Mouse (Mus musculus) heart, adult 18-20 months (tissue): ENCODE measurements around the gene Slc5a11. TPM values are rescaled to one million over a fixed set of nuclear protein-coding genes. Genes with fewer than 3 reads are reported as not detected.

ENCODE experiments used
- DNase-seq, 2 experiments: peaks; one replicate each; pipeline ENCODE4 v3.0.0; 2021 to 2022; ENCODE audit warnings: mixed read lengths in 1 of 2
- total RNA-seq, 2 experiments: library from RNA; stranded (reverse); gene quantifications; 2 replicates each; pipeline ENCODE4 v1.2.3; 2021

Slc5a11 gene
- total RNA-seq, 2 experiments from 2014 or later, result not detected

DNA sequence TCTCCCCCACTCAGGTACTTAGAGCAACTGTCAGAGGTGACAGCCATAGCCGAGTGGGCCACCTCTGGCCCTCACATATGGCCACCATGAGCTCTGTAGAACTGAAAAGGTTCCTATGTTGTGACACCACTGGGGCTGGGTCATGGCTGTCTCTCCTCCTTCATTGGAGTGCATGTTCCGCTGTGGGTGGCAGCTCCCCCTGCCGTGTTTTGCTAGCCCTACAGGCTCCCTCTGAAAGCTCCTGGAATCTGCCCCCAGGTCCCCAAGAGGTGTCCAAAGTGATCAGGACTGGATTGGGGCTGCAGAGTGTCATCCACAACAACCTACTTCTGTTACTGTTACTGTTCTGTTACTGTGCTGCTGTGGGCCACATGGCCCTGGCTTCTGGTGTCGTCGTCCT lies 2.3 kb upstream of the Slc5a11 start:
- DNase-seq, result no peak

DNA sequence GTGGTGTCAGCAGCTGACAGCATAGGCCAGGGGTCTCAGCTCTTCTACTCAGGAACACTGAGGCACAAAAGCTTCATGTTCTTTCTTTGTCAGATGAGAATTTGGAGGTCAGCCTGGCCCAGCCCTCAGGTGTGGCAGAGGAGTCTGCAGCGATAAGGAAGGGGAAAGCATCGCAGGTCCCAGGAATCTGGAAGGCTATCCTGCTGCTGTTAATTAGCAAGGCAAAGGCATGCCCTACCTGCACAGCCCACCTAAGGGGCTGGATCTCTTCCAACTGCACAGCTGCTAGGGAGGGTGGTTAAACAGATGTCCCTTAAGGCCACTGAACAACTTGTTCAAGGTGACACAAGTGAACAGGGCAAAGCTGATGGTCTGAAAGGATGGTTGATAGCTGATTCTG lies 558 bp downstream of the Slc5a11 start:
- DNase-seq, result no peak

- no peak for DNase-seq
Observed at GRCm38 (mm10) chr7:123217448-123218354, 3.1 kb downstream of the Slc5a11 start.

- DNase-seq, result no peak
Observed at GRCm38 (mm10) chr7:123218620-123219019, 4.0 kb downstream of the Slc5a11 start.

DNA sequence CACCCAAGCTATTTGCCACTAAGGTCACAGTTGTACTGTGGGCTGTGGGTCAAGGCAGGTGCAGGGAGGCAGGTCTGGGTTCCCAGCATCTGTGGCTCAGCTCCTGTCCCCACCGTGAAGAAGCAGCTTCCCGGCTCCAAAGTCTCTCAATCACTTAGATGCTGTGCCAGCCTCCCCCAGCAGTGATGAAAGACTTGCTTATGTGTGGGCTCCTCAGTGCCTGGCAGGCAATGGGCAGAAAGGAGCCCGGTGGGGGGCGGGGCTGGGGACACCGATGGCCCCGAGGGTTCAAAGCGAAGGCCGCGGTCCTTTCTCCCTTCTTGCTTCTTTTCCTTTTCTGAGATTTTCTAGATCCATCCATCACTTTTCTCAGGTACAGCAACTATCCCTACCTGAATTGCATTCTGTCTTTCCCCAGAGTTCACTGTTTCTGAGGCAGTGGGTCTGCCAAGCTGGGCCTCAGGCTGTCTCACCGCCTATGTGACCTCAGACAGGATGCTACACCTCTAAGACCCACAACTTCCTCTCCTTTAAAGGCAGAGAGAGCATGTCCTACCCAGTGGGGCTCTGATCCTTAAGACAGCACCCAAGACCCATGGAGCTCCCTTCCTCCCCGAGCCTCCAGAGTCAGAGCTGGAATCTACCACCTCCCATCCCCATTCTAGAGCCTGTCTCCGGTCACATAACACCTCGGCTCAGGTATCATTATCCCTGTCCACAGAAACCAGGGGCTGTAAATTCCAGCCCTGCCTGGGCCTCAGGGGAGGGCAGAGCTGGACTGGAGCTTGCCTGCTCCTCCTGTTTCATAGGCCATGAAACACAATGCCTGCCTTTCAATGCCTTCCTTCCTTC lies 5.4 kb downstream of the Slc5a11 start:
- DNase-seq, result no peak

- DNase-seq, result no peak
Observed at GRCm38 (mm10) chr7:123220633-123220942, 6.0 kb downstream of the Slc5a11 start.

- DNase-seq, result no peak
Observed at GRCm38 (mm10) chr7:123224076-123224475, 9.5 kb downstream of the Slc5a11 start.

- DNase-seq, result no peak
Observed at GRCm38 (mm10) chr7:123225159-123225558, 10.6 kb downstream of the Slc5a11 start.

- DNase-seq, result peak in 1 of 2 experiments; percentile 12
Observed at GRCm38 (mm10) chr7:123235449-123235848, 20.9 kb downstream of the Slc5a11 start.

DNA sequence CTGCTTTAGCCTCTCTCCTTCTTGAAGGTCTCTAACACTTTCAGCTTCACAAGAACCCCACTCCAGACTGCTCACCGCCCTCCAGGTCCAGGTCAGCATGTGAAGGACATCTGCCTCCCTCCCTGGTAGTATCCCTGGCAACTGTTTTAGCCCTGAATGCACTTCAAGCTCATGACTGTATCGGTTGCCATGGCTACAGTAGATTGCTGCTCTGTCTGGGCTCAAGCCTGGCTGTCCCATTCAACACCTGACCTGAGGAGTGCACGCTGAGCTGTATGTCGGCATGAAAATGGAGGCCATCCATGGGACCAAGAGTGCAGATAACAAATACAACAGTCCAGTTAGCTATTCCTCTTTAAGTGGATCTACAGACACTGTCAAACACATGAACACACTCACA lies 24.0 kb downstream of the Slc5a11 start:
- DNase-seq, result no peak

- no peak for DNase-seq
Observed at GRCm38 (mm10) chr7:123240064-123240463, 25.5 kb downstream of the Slc5a11 start.

DNA sequence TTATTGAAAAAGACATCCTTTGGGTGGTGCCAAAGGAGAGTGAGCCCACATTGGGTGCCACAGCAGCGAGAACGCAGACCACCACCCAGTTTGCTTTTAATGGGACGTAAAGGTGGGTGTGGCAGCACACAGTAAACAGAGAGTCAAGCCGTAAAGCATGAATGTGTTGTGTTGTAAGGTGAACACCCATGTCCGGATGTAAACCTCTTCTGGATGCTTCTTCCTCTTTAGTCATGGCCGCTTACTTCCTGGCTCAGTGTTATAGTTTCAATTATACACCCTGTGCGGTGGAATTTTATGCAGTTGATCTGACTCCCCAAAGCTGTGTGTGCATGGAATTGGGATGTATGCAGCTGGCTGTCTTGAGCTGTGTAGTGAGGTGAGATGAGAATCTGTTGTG lies 27.7 kb downstream of the Slc5a11 start:
- no peak for DNase-seq

GRCm38 (mm10) chr7:123244833-123245232 lies 30.3 kb downstream of the Slc5a11 start:
- DNase-seq, result no peak

GRCm38 (mm10) chr7:123246504-123247084 lies 32.0 kb downstream of the Slc5a11 start:
- no peak for DNase-seq

DNA sequence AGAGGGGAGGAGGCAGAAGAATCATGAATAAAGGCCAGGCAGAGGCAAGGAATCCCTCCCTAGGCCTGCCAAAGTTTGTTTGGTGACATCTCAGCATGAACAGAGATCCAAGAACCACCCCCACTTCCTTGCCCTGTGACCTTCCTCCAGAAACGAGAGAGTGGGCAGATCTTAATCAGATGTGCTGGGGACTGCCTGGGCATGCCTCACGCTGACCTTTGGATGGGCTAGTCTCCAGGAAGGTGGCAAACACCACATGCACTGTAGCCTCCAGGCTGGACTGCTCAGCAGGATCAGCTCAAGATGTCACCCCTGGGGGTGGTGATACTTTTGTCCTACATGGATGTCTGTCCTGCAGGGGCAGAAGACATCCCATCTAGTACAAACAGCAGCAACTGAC lies 33.6 kb downstream of the Slc5a11 start:
- no peak for DNase-seq

DNA sequence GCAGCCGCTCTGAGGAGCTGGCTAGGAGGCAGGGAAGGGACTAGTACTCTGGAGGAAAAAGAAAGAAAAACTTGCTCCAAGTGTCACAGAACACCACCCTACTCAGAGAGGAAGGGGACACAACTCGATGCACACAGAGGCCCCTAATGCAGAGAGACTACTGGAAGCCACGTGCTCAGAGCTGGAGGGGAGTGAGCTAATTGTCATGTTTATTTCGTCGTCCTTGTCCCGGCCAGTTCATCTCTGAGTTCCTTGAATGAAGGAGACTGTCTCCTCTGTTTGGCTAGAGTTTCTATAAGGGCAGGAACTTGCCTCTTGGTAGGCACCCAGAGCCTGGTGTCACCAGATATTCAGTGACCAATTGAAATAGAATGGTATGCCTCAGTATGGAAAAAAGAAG lies 36.8 kb downstream of the Slc5a11 start:
- no peak for DNase-seq

DNA sequence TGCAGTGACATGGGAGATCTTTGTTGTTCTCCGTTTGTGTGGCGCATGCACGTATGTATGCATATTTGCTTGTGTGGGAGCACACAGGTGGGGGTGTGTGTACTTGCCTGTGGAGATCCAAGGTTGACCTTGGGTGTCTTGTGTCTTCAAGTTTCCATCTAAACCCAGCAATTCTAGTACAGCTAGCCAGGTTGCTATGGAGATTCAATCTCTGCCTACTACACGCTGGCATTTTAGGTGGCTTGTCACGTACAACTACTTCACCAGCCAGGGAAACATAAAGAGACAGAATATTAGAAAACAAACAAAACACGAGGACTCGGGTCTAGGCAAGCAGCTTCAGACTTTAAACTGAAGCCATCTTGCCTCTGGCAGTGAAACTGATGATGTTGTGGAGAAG lies 38.8 kb downstream of the Slc5a11 start:
- no peak for DNase-seq

GRCm38 (mm10) chr7:123254196-123254970 lies 39.8 kb downstream of the Slc5a11 start:
- no peak for DNase-seq

DNA sequence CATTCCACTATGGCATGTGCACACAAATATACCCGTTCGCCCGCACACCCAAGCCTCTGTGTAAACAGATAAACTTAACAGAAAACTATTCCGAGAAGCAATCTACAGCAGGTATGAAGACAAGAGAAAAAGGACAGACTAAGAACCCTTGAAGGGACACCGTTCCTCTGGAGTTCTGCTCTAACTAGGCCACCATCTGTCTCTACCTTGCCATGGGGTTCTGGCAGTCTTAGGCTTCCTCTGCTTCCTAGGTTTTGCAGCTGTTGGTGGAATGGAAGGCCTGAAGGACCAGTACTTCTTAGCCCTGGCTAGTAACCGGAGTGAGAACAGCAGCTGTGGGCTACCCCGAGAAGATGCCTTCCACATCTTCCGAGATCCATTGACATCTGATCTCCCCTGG lies 43.5 kb downstream of the Slc5a11 start:
- no peak for DNase-seq

- DNase-seq, result no peak
Observed at GRCm38 (mm10) chr7:123273056-123273455, 58.5 kb downstream of the Slc5a11 start.

GRCm38 (mm10) chr7:123276568-123276967 lies 62.0 kb downstream of the Slc5a11 start:
- no peak for DNase-seq

DNA sequence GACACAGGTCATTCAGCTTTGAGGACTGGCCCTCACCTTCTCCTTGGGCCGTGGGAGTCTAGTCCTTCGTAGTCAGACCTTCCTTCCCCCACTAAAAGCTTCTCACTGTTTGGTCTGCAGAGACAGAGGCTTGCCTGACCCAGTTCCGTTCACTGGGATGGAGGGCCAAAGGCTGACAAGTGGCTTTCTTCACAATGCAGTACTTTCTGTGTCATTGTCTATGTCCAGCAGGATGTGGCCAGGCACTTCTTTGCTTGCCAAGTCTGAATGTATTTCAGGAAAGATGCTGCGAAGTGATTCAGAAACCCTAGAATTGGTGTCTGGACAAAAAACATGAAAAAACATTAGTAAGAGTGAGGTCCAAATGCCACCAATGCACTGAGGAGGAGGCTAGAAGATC lies 65.2 kb downstream of the Slc5a11 start:
- no peak for DNase-seq
